Mouse (Mus musculus) kidney, adult 9 months (tissue): Measurements from ENCODE around the gene Zfhx3.

ENCODE experiments used
- DNase-seq: peaks from one replicate; pipeline ENCODE4 v3.0.0; 2022

The Zfhx3 gene

DNA sequence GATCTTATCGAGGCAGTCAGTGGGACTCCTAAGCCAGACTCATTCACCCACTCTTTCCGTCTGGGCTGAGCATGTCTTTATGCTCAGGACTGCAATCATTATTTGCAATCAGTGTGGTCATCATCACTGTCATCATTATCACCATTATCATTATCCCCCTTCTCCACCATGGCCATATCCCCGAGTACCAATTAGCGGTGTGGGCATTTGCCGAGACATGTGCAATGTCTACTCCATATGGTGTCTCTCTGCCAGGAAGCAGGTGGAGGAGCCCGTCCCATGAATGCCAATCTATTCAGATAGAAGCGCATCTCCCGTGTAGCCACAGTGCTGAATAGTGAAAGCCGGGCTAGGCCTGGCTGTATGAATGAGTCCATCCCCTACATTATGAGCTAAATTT, 747.2 kb downstream of the Zfhx3 start:
- DNase-seq = no peak

DNA sequence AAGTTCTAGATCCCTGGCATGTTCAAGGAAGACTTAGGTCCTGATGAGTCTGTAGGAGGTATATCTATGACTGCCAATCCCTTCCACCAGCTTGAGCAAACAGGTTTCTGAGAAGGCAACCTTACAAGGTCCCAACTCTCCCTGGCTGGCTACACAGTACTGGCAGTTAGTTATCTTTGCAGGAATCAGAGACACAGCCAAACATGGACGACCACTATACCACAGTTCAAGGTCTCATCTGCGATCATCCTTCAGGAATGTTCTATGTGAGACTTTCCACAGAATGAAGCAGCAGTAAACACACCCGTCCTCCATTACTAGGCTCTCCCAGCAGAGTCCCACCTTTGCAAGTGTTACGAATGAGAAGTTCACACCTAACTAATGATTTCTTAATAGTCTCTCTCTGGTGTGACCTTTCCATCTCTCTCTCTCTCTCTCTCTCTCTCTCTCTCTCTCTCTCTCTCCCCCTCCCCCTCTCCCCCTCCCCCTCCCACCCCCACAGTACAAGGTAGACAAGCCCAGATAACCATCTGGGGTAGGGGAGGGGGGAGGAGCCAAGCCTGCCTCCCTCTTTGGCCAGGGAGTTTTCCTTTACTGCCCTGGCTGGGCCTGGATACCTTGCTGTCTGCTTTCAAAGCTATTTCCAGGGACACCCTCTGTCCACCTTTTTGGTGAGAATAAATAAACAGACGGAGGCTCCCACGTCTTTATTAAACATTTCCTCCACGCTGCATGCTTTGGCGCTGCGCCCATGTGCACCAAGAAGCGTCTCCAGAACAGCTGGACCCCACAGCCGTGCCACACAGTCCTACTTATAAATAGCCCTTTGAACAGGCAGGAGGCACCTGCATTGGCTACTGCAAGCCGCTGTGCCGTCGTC, 748.4 kb downstream of the Zfhx3 start:
- DNase-seq = no peak

DNA sequence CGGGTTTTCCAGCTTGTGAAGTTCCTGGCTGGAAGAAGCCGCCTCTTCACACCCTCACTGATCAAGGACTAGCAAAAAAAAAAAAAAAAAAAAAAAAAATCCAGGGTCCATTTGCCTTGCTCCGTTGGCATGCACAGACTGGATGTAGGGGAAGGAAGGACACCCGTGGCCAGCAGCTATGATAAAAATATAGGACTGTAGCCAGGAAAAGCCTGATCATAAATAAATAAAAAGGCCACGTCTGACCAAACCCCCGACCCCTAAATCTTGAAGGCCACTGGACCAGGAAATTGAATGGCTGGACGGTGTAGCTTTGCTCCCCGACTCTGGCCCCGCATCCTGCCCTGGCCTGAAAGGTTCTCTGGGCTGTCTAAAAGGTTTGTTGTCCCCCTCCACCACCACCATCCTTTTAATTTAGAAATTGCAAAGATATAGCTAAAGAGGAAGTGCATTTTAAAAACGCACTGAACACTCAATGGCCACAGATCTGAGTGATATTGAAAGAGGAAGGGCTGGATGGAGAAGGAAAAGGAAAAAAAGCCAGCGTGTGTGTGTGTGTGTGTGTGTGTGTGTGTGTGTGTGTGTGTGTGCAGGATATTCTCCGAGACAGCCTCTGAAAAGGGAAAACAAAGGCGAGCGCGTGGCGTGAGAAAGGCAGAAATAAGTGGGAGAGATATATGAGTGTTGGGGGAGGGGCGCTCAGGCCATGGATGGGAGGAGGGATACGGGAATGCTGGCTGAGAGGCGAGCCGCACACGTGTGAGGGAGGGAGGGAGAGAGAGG, 749.2 kb downstream of the Zfhx3 start:
- DNase-seq = no peak

DNA sequence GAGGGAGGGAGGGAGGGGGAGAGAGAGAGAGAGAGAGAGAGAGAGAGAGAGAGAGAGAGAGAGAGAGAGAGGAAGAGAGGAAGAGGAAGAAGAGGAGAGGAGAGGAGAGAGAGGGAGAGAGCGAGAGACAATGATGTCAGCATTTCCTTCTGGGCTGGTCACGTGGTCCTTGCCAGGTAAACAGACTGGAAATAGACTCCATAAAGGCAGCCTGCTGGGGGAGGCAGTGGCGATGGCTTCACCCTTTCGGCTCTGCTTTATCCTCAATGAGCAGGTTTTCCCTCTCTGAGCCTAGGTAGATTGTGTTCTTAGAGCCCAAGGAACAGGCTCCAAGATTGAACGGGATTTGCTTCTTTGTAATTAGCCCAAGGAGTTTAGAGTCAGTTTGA, 749.8 kb downstream of the Zfhx3 start:
- DNase-seq = no peak

DNA sequence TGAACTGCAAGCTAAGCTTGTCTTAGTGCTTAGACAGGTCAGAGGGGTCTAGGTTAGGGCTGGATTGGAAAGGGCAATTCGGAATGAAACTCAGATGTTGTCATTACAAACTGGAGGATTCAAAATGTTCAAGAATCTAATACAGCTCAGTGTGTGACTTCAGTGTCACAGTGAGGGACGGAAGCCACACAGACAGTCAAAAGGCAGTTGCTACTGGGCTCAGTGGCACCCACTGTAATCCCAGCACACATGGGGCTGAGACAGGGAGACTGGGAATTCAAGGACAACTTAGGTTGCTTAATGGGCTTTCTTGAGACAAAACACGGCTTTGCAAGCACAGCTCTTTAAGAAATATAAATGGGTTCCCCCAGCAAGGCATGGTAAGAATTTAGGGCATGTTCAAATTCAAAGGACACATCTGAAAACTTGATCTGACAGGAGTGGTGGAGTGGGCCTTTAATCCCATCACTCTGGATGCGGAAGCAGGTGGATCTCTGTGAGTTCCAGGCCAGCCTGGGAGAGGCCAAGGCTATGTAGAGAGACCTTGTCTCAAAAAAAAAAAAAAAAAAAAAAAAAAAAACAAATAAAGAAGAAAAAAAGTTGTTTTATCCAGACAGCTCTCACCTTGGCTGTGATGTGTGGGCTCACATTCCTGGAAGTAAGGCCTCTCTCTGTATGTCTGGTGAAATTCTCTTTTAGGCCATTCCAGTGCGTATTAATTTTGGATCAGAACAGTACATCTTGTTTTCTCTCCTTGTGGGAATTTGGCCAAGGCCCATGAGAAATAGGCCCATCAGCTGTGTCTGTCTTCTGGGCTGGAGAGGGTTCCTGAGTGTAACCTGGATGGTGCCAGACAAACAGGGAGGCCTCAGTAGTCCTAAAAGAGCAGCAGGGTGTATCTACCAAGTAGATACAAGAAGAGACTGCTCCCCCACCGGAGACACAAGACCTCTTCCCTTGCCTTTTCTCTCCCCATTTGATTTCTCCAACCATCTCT, 750.5 kb downstream of the Zfhx3 start:
- no peak for DNase-seq

DNA sequence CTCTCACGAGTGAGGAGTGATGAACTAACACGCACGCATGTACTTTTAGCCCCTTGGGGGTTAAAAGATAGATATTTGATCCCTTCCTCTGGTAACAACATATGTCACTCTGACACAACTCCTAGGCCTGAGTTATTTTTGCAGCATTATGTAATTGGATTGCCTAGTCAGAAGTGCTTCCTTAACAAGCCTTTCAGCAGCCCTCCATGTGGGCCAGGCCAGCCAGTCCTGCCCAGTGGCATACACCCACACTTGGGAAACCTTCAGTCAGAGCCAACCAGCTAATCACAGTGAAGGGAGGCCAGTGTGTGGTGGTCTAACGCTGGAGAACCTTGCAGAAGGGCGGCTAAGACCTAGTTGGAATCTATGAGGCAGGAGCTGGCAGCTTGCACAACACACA, 751.4 kb downstream of the Zfhx3 start:
- no peak for DNase-seq

DNA sequence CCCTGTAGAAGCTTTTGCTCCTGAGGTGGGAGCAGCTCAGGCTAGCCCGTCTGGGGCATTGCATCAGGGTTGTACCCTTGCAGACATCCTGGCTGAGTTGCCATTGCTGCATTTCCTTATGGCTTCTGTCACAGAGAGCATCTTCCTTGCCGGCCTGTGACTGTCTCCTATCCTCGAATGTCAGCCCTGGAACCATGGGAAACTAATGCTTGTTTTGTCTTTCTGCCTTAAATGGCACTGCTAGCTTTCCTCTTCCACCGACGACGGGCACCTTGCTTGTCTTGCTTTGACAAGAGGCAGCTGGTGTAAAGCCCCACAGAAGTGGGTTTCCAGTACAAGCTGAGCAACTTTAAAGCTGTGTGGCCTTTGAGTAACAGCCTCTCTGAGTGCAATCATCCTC, 752.1 kb downstream of the Zfhx3 start:
- no peak for DNase-seq

DNA sequence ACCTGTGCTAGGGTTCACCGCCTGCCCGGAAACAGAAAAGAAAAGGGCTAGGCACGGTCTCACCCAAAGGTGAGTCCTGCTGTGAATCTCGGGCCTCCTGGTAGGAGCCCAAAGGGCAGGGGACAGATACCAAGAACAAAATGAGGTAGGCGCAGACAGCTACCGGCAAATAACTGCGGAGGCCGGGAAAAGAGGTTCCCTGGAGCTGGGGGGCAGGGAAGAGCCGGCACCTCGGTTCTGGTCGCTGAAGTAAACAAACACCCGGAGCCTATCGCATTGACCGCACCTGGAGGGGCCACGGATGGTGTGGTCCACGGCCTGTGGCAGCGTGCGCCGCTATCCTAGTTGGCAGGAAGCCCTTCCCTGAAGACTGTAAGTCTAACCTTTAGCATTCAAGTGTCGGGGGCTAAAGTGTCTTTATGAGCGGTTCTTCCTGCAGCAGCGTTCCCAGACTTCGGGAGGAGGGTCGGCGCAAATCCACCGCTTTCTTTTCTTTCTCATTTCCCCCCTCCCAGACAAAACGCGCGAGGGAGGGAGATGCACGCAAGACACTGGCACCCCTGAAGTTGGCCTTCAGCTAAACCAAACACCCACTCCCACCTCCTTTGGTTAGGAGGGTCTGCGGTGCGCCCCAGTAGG, 752.9 kb downstream of the Zfhx3 start:
- no peak for DNase-seq

DNA sequence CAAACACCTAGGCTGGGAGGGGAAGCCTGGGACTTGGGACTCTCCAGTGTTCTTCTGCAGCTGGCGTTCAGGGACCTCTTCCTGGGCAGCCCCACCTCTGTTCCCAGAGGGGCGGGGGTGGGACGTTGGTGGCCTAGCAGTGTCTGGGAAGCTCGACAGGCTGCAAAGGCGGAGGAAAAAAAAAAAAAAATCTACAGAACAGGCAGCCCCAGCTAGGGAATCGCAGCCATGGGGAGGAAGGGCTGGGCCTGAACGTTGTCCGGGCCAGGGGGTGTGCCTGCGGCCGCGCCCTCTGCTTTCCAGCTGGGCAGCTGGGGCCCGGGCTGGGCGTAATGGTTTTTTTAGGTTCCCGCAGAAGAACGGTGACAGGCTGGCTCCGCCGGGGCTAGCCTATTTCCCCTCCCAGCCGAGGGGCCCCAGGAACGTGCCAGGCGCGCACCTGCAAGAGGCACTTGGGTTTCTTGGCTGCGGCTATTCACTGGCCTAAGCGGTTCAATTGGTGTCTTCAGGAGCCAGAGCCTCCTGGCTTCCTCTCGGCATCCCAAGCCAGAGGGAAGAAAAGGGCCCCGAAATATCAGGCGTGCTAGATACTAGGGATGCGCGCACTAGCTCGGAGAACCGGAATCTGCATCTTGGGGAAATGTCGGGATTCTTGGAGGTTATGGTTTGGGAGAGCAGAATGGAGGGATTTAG, 753.6 kb downstream of the Zfhx3 start:
- DNase-seq = no peak

DNA sequence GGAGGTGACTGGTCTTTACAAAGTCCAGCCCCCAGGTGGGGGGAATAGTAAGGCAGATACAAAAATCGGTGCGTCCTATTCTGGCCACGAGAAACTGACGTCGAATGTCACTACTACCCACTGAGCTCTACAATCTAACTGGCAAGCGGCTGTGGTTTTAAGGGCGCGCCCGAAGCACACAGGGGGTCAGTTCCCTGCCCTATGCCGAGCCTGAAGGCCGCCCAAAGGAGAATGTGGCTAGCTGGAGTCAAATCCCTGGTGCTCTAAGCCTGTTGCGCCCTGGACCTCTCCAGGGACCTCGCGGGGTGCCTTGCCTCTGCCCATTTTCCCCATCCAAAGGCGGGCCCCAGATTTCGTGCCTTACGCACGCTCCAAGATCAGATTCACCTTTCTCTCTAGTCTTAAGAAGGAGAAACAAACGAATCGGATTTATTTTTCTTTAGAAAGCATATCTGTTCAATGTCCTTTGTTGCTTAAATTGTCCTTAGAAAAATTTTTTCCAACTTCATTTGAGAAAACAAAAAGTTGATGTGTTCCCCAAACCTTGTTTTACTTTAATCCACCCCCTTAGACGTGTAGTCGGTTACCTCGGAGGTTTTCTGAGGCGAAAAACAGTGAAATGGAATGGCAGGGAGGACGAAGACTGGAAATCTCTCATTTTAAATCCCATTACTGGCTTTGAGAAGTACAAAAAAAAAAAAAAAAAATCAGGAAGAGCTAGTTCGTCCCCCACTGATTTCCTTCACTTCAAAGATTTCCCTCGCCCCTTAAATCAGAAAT, 754.4 kb downstream of the Zfhx3 start:
- no peak for DNase-seq

DNA sequence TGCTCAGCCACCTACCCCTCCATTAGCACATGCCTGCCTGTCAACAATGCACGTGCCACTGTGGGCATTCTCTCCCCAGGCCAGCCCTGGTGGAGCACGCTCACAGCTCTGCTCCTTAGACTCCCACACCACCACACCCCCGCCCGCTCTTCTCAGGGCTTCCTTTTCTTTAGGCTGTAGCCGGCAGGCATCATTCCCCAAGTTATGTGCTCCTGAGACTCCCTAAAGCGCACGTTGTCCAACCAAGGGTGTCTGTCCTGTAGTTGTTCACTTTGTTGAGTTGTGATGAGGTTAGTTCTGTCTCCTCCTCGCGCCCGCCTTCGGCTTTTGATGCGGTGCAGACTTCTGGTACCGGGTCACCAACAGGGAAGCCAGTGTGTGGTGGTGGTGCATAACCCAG, 755.1 kb downstream of the Zfhx3 start:
- DNase-seq = no peak

DNA sequence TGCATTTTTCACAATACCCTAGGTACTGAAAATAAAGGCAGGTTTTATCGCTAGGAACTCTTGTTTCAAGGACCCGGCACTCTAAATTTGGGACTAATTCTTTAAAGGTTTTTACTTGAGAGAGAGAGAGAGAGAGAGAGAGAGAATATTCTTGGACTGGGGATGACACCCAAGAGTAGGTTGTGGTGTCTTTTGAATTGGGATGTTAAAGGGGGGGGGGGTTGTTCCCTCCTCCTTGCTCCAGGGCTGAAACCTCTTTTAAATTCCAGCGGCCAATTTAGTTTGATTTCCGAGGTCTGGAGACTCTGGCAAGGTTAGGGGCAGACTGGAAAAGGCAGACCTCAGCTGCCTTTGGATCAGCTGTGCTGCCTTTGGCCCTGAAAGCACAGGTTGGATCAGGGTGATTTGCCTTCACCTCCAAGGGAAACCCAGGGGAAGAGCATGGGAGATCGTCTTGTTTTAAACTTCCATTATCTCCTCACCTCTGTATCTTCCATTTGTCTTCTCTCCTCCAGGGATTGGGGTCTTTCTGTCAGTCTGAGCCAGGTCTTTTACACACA, 755.7 kb downstream of the Zfhx3 start:
- DNase-seq = no peak

DNA sequence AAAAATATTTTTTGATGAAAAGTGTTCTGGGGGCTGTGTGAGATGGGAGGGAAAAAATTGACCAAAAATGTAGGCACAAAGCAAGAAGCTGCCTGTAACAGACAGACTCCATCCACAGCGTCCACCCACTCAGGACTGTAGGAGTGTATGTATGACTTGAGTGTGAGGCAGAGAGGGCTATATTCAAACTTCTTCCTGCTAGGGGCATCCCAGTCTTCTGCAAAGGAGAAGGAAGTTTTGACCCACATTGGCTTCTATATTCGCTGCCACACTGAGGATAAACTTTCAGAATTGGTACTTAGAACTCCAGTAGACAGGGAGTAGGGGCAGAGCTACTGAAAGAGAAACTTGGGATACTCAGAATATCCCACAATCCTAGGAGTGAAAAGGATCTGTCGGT, 756.6 kb downstream of the Zfhx3 start:
- DNase-seq = no peak

DNA sequence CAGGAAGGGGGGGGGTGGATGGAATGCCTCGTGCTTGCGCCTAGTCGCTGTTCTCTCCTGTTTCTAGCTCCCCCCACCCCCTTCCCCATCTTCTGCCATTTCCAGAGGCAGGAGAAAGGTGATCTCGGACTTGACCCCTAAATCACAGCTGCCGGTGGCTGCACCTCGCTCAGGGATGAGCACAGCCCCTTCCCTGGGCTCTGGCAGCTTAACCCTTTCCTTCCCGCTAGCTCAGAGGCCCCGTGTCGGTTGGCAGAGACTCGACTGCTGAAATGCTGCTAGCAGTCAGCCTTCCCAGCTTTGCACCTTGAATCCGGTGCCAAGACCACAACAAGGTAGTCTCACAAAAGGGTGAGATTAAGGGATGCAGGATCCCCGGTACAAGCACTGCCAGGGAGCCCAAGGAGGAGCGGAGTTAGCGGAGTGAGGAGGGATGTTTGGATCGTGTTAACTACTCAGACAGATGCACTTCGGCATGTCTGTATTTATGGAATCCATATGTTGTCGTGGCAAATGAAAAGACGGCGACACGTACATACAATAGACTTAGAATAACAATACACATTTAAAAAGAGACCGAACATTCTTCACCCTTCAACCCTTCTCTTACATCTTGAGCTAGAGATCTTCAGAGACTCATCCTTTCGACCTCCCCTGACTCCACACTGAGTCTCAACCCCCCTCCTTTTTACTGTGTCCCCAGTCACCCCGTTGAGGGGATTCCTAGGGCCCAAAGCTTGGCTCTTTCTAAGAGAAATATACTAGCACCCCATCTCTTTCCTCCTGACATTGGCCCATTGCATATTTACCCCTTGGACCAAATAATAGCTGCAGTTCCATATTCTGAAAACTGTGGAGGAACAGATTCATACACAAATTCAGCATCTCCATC, 757.3 kb downstream of the Zfhx3 start:
- DNase-seq = no peak

DNA sequence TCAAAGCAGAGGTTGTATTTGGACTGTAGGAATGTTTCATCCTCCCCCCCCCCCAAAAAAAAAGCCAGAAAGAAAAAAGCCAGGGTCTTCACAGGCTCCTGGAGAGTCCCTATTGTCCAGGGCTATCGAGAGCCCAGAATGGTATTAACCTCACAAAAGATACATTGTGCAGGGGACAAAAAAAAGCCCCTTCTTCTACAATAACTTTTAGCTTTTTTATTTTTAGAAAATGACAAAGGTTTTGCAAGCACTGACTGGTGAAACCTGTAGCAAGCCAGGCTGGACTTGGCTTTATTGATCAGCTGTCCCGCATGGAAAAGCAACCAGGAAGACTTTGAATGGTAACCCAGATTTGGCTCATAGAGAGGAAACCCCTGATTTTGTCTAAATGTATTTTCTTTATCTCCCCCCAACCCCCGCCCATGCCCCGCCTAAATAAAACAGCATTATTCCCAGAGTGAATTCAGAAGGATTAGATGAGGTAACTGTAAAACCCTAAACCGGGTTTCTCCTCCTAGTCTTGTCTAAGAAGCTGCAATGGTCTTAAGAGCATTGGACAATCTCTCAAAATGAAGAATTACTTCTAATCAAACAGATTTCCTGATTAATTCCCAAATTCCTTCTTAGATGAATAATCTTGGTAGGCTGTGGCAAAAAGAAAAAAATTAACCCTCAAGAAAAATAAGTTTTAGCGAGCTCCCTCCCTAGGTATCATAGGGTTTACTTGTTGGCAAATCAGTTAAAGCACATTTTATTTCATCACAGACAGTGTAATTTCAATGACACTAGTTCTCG, 759.1 kb downstream of the Zfhx3 start:
- DNase-seq = no peak

DNA sequence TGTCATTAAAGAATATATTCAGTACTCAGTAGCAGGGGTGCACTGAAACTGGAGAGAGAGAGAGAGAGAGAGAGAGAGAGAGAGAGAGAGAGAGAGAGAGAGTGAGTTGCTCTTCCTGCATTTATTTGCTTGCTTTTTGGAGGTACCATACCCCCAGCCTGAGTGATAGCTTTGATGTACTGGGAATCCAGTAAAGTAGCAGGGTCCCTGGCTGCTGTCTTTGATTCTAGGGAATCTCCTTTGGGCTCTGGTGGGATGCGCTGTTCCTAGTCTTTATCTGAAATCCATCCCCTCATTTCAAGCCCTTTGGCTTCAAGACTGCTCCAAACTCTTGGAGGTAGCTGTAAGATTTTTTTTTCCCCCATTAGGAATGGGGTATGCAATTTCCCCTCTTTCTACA, 759.8 kb downstream of the Zfhx3 start:
- no peak for DNase-seq

DNA sequence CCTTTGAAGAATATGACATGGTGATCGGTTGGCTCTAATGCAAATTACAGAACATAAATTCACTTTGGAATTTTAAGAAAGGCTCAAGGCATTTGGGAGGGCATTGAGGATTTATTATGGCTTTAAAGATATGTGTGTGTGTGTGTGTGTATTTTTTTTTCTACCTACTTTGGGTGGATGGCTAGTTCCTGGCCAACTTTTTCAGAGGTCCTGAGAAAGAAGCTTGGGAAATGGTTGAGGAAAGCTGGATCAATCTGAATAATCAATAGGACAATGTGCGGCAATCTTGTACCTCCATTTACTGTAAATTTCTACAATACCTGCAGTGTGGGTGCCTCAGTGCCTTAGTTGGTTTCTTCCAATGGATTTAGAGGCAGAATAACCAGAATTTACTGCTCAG, 763.3 kb downstream of the Zfhx3 start:
- DNase-seq = no peak

DNA sequence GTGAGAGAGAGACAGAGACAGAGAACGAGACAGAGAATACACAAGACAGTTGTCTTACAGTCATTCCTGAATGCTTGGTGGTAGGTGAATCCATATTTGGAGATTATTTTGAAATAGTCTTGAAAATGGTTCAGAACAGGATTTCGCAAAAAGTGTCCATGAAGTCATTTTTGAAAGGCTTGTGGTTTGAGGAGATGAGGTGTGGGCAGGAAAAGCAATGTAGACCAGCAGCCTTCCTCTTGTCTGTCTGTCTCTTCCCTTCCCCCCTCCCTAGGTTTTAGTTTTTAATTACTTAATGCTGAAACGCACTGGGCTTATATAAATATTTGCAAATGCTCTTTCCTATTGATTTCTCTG, 764.0 kb downstream of the Zfhx3 start:
- DNase-seq = no peak
